Mouse (Mus musculus): Measurements from ENCODE around the gene Tmem114.
A peak's percentile ranks its signal among the peaks of the same experiment; 100 is the strongest.

The Tmem114 gene

GRCm38 (mm10) chr16:8409197-8409596 lies 15.7 kb downstream of the Tmem114 start:
- DNase-seq (ENCODE audit: low spot score): no peak

GRCm38 (mm10) chr16:8406708-8407107 lies 18.2 kb downstream of the Tmem114 start:
- peak; percentile 52 for DNase-seq (ENCODE audit: low spot score)

GRCm38 (mm10) chr16:8402663-8403062 lies 22.3 kb downstream of the Tmem114 start:
- no peak for DNase-seq (ENCODE audit: low spot score)

GRCm38 (mm10) chr16:8401171-8401955 lies 23.6 kb downstream of the Tmem114 start:
- DNase-seq (ENCODE audit: low spot score): no peak

- no peak for DNase-seq (ENCODE audit: low spot score)
Observed at GRCm38 (mm10) chr16:8399868-8400267, 25.1 kb downstream of the Tmem114 start.

- no peak for DNase-seq (ENCODE audit: low spot score)
Observed at GRCm38 (mm10) chr16:8394946-8395345, 30.0 kb downstream of the Tmem114 start.

GRCm38 (mm10) chr16:8388491-8388890 lies 36.4 kb downstream of the Tmem114 start:
- DNase-seq (ENCODE audit: low spot score): no peak

GRCm38 (mm10) chr16:8386386-8386785 lies 38.5 kb downstream of the Tmem114 start:
- no peak for DNase-seq (ENCODE audit: low spot score)

- no peak for DNase-seq (ENCODE audit: low spot score)
Observed at GRCm38 (mm10) chr16:8385679-8386078, 39.3 kb downstream of the Tmem114 start.

GRCm38 (mm10) chr16:8384772-8385171 lies 40.2 kb downstream of the Tmem114 start:
- no peak for DNase-seq (ENCODE audit: low spot score)

GRCm38 (mm10) chr16:8383396-8383795 lies 41.5 kb downstream of the Tmem114 start:
- no peak for DNase-seq (ENCODE audit: low spot score)

GRCm38 (mm10) chr16:8363066-8363465 lies 61.9 kb downstream of the Tmem114 start:
- DNase-seq (ENCODE audit: low spot score): no peak
